Mouse (Mus musculus) 416B (cell line): ENCODE measurements at regions not wholly inside any gene's neighbourhood (a gene's known extent, or its start where the extent isn't known, plus 50 kb on each side); places are given as distances from the start of the nearest gene placed in this dataset.

Experiments used
- DNase-seq: peaks from one replicate; pipeline ENCODE4 v3.0.0; 2011; ENCODE audit warnings: low read depth

GRCm38 (mm10) chr14:78372102-78372501 is 64.3 kb upstream of the Tnfsf11 start:
- peak; percentile 42 for DNase-seq

GRCm38 (mm10) chr14:78368881-78369280 is 61.0 kb upstream of the Tnfsf11 start:
- DNase-seq = no peak

GRCm38 (mm10) chr14:78364822-78365221 is 57.0 kb upstream of the Tnfsf11 start:
- DNase-seq = peak; percentile 29

DNA sequence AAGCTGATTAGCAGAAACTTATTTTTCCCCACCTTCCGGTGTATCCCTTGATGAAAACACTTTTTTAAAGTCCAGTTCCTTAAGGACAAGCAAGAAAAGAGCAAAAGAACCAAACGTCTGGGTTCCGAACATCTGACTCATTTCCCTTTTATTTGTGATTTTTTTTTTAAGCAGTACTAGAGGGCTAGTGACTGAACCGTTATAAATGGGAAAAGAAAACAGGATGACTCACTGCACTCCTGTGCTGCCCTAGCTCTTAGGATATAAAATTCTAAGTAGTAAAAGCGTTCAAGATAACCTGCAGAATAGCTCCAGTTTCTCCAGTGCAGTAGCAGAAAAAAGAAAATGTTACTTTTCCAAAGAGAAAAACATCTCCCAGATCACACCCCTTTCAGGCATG is 55.3 kb upstream of the Tnfsf11 start:
- DNase-seq = peak; percentile 58
